Mouse (Mus musculus) kidney, embryonic 16.5 days (tissue): ENCODE results near the gene Vps72. TPM values are rescaled to one million over a fixed set of nuclear protein-coding genes. Genes with fewer than 3 reads are reported as not detected.
"Not testable (repeated sequence)": the region's sequence is repeated elsewhere in the genome, so short reads cannot be mapped to it uniquely, and the experiment has no call there.

Source experiments
- ATAC-seq: fragments of 200-750 bp; cut with Nextera tagmentation; 2 replicates; pipeline ENCODE4 v1.8.0; 2017; ENCODE audit warnings: moderate TSS enrichment; ENCODE audit not compliant: low FRiP score, low TSS enrichment
- H3K27ac ChIP-seq: fragments of 300-500 bp; sonication (generic); 2 replicates; pipeline ENCODE4 v1.5.1; 2014; ENCODE audit warnings: low read length
- H3K27me3 ChIP-seq: fragments of 300-500 bp; sonication (generic); 2 replicates; pipeline ENCODE4 v1.6.1; 2014; ENCODE audit warnings: low read length, control low read depth, mixed read lengths; ENCODE audit not compliant: insufficient read depth
- H3K36me3 ChIP-seq: fragments of 300-500 bp; sonication (generic); 2 replicates; pipeline ENCODE4 v1.6.1; 2014; ENCODE audit warnings: low read length, control low read depth, mixed read lengths; ENCODE audit not compliant: insufficient read depth
- H3K4me1 ChIP-seq: fragments of 300-500 bp; sonication (generic); 2 replicates; pipeline ENCODE4 v1.6.1; 2014; ENCODE audit warnings: low read length, control low read depth, mixed read lengths; ENCODE audit not compliant: insufficient read depth
- H3K4me2 ChIP-seq: fragments of 300-500 bp; sonication (generic); replicated peaks from 2 replicates; pipeline ENCODE4 v1.6.1; 2014; ENCODE audit warnings: low read depth, low read length
- H3K4me3 ChIP-seq: fragments of 300-500 bp; sonication (generic); 2 replicates; pipeline ENCODE4 v1.5.1; 2014; ENCODE audit warnings: mild to moderate bottlenecking, low read length
- H3K9ac ChIP-seq: fragments of 300-500 bp; sonication (generic); replicated peaks from 2 replicates; pipeline ENCODE4 v1.6.1; 2014; ENCODE audit warnings: low read length
- H3K9me3 ChIP-seq: fragments of 300-500 bp; sonication (generic); 2 replicates; pipeline ENCODE4 v1.6.1; 2016; ENCODE audit warnings: low read length, control low read depth
- WGBS: fragments of 180-500 bp; shearing (Covaris S2); extraction: QIAGEN DNeasy Blood & Tissue Kit; methylation state at CpG from one replicate; pipeline ENCODE4 v1.1.7; 2014; 5-methylcytosine and 5-hydroxymethylcytosine counted together
- polyA plus RNA-seq: library from polyadenylated mRNA; unstranded; fragments of >200 nt; fragmentation: Nextera tagmentation; extraction: Ambion mirVana; gene quantifications from 2 replicates; pipeline ENCODE4 v1.2.1, GENCODE M21; 2015

The Vps72 gene
- polyA plus RNA-seq, 1 experiment from 2014 or later: 184 TPM

DNA sequence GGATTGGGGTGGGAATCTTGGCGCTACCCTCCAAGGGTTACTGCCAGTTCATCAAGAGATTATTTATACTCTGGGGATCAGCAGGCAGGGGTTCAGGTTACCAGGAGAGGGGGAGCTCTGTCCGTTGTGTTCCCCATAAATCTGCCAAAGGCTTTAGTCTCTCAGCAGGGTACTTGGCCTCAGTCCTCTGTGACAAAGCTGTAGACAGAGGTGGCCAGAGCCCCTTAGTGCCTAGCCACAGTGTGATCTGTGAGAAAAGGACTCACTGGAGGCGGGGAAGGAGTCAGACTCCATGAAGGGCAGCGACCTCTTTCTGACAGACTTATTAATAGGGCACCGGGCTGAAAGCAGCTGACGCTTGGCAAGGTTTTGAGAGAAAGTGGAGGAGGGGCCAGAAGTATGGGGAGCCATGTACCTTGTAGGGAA is 18.4 kb downstream of the Vps72 start:
- no peak overlapping the region for H3K4me2 ChIP-seq
- no peaks in the 10 kb centered on the region for H3K9me3 ChIP-seq
- peak overlapping the region; percentile 17; the same call in 1 of the 2 replicates for H3K9ac ChIP-seq
- H3K27me3 ChIP-seq: no peaks in the 10 kb centered on the region
- H3K4me3 ChIP-seq: no peak overlapping the region
- peak overlapping the region; percentile 5 for H3K27ac ChIP-seq
- H3K4me1 ChIP-seq: peaks cover 22% of the 10 kb centered on the region
- ATAC-seq: 0 out of 2 replicates have a peak, but pooled peaks have one; percentile 36
- WGBS: 10% methylated on average over 6 of the region's 6 CpGs
- H3K36me3 ChIP-seq: no peaks in the 10 kb centered on the region; the same call in 1 of the 2 replicates

DNA sequence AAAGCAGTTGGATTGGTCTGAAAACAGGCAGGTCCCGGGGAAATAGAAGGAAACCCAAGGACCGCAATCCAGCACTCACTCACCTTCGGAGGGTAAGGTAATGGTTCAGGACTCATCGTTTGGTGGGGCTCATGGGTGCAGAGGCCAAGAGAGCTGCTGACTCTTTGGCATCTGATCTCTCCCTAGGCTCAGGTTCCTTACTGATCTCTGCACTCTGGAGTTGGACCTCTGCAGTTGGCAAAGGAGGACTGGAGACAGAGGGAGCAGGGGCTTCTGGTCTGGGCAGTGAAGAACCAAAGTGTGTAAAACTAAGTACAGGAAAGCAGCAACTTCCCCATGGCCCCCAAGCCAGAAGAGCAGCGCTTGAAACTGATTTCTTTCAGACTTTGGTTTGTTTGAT is 19.3 kb downstream of the Vps72 start:
- Histone ChIP-seq H3K27me3 (no peaks in the 10 kb centered on the region), H3K4me3 (no peak overlapping the region), H3K4me2 (no peak overlapping the region), H3K27ac (peak overlapping the region; percentile 35), H3K9me3 (no peaks in the 10 kb centered on the region), H3K9ac (no peak overlapping the region), H3K4me1 (peaks cover 13% of the 10 kb centered on the region), H3K36me3 (no peaks in the 10 kb centered on the region; the same call in 1 of the 2 replicates)
- no peak for ATAC-seq
- WGBS: 60% methylated on average over 5 of the region's 5 CpGs

DNA sequence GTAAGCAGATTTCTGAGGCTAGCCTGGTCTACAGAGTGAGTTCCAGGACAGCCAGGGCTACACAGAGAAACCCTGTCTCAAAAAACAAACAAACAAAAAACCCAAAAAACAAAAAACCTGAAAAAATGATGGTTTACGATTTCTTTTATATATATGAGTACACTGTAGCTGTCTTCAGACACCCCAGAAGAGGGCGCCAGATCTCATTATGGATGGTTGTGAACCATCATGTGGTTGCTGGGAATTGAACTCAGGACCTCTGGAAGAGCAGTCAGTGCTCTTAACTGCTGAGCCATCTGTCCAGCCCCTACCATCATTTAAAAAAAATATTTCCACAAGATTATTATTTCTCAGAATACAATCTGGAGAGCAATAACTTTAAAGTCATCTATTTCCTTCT is 21.6 kb downstream of the Vps72 start:
- H3K4me1 ChIP-seq: peaks cover 17% of the 10 kb centered on the region
- ATAC-seq, H3K27me3 ChIP-seq, H3K9ac ChIP-seq, H3K9me3 ChIP-seq, H3K4me3 ChIP-seq, H3K4me2 ChIP-seq, H3K36me3 ChIP-seq, H3K27ac ChIP-seq: not testable (repeated sequence)
- 92% methylated on average over 2 of the region's 2 CpGs for WGBS

DNA sequence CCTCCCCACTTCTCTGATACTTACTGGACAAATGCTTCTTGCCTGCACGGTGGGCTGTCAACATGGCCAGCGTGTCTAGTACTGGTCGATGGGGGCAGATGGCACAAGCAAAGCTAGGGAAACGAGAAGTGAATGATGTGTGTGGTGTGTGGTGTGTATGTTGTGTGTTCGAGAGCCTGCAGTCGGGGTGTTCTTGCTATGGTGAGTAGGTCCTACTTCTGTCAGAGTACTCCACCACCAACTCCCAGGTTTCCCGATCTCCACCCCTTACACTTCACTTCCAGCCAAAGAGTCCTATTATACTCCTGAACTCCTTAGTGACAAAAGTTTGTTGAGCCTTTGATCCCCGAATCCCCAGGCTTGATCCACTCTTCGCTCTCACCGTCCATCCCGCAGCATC is 22.4 kb downstream of the Vps72 start:
- no peak; the same call in 1 of the 2 replicates for ATAC-seq
- Histone ChIP-seq H3K36me3 (no peaks in the 10 kb centered on the region; the same call in 1 of the 2 replicates), H3K4me1 (peaks cover 17% of the 10 kb centered on the region), H3K4me3 (peak overlapping the region; percentile 70), H3K27me3 (no peaks in the 10 kb centered on the region), H3K9ac (peak overlapping the region; percentile 77), H3K9me3 (no peaks in the 10 kb centered on the region), H3K27ac (no peak overlapping the region; the same call in 1 of the 2 replicates), H3K4me2 (peak overlapping the region; percentile 69)
- WGBS: 53% methylated on average over 11 of the region's 11 CpGs

DNA sequence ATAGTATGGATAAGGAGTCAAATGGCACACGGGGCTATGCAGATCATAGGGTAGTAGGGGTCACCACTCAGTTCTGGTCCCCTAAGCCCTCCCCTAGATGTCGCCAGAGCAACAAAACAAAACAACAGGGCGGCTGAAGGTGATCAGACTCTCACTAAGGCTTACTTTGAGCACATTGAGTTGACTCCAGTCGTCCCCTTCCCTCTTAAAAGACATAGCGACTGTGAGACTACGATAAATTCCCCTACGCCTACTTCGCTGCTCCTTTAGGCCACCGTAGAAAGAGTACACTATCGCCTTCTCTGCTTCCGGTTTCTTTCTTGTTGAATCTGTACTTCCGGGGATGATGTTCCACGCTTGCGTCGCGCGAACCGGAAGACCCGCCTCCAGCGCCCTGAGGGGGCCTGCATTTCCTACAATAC is 22.9 kb downstream of the Vps72 start, which contains the start of the genes Scnm1 and Lysmd1:
Gene Scnm1 (minus strand): TSS at position 332 of the 422 bp plus-strand sequence.
Gene Lysmd1 (plus strand): TSS at position 409 of the 422 bp plus-strand sequence.
- H3K4me3 ChIP-seq: peak within 1 kb of the TSS; percentile 70
- peak within 1 kb of the TSS; percentile 69 for H3K4me2 ChIP-seq
- H3K9ac ChIP-seq: peak within 1 kb of the TSS; percentile 77
- H3K4me1 ChIP-seq: peaks cover 16% of the 10 kb centered on the region
- WGBS: 0% methylated on average over 20 of the region's 20 CpGs
- peak within 1 kb of the TSS; percentile 81 for H3K27ac ChIP-seq
- no peaks in the 10 kb centered on the region; the same call in 1 of the 2 replicates for H3K36me3 ChIP-seq
- no peaks in the 10 kb centered on the region for H3K27me3 ChIP-seq
- peak; percentile 91 for ATAC-seq
- no peaks in the 10 kb centered on the region for H3K9me3 ChIP-seq

DNA sequence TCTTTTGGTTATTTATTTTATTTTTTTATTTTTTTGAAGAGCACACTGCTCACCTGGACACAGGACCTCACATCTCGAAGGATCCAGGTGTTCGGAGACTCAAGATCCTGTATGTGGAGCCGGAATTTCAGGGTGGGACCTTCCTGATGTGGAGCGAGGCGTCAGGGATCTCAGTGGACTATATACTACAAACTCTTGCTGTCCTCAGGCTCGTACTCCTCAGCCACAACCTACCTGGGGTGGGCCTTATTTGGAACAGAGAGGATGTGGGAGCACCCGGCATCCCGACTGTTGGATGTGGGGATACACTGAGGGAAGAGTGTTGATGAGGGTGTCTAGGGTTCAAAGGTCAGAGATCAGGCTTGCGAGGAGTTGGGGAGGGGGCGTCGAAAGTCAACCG is 23.3 kb downstream of the Vps72 start:
- not testable (repeated sequence) for H3K9me3 ChIP-seq, H3K36me3 ChIP-seq, H3K4me2 ChIP-seq, H3K27ac ChIP-seq, H3K27me3 ChIP-seq, H3K9ac ChIP-seq
- WGBS: no CpG with 5 or more reads among the region's 12 CpGs
- peaks cover 13% of the 10 kb centered on the region for H3K4me1 ChIP-seq
- H3K4me3 ChIP-seq: peak overlapping the region; percentile 70
- ATAC-seq: peak; percentile 60

DNA sequence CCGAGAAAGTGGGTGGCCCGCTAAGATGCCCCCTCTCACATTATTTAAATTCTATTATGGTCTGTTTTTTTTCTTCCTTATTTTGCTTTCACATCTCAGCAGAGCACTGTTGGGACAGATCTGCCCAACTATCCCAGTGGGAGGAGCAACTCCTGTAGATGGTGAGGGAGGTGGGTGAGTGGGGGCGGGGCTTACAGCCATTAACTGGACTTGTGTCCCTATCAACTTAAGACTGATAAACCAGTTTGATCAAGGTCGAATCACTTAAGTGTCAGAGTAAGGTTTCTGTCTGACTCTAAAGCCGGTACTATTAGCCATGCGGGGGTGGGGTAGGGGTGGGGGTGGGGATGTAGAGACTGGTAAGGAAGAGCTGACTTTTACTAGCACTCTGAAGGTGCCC is 24.2 kb downstream of the Vps72 start:
- Histone ChIP-seq H3K27me3 (no peaks in the 10 kb centered on the region), H3K4me1 (peaks cover 5% of the 10 kb centered on the region), H3K4me3 (peak overlapping the region; percentile 41), H3K9me3 (no peaks in the 10 kb centered on the region), H3K4me2 (peak overlapping the region; percentile 57), H3K27ac (no peak overlapping the region), H3K9ac (peak overlapping the region; percentile 55; the same call in 1 of the 2 replicates), H3K36me3 (peaks cover 5% of the 10 kb centered on the region; the same call in 1 of the 2 replicates)
- WGBS: 21% methylated on average over 6 of the region's 6 CpGs
- ATAC-seq: 0 out of 2 replicates have a peak, but pooled peaks have one; percentile 24

DNA sequence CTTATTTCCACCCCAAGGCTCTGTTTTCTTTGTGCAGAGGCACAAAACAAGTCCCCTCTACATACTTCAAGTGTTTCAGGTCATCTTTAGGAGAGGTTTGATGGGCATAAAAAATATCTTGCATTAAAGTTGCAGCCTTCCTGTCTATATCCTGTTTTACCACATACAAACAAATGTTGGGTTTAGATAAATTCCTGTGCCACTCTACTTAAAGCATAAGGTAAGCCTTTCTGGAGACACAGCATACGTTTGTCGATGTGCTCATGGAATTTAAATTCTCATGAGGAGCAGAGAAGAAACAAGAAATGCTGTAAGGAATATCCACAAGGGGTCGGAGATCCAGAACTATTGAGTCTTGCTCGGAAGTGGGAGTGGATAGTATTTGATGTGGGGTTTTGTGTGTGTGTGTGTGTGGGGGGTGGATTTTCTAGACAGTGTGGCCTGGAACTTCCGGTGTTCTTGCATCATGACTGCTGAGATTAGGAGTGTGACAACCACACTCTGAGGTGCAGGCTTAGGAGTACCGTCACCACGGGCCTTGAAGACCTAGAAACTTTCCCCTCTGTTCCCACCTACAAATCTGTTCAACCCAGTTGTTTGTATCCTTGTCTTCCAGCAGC is 24.7 kb downstream of the Vps72 start:
- peak overlapping the region; percentile 41 for H3K4me3 ChIP-seq
- peak overlapping the region; percentile 57 for H3K4me2 ChIP-seq
- no peak for ATAC-seq
- H3K27me3 ChIP-seq: no peaks in the 10 kb centered on the region
- no peaks in the 10 kb centered on the region for H3K9me3 ChIP-seq
- H3K27ac ChIP-seq: no peak overlapping the region
- no peak overlapping the region for H3K9ac ChIP-seq
- H3K4me1 ChIP-seq: peaks cover 4% of the 10 kb centered on the region; the same call in 1 of the 2 replicates
- 84% methylated on average over 7 of the region's 7 CpGs for WGBS
- peaks cover 11% of the 10 kb centered on the region; the same call in 1 of the 2 replicates for H3K36me3 ChIP-seq

DNA sequence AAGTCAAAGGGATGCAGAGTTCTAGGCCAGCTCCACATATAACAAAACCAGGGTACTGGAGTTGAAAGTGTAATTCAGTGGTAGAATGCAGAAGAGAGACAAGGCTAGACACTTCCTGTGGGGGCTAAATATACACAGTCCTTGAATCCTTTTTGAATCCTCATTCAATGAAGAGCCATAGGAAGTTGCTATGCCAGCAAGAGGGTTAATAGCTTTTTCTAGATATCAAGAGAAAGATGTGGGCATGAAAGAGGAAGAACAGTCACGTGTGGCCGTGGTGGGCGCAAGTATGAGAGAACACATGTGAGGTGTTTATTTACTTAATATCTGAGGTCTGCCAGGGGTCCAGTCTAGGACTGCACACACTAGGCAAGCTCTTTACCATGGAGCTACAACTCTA is 25.5 kb downstream of the Vps72 start:
- Histone ChIP-seq H3K36me3 (peaks cover 11% of the 10 kb centered on the region; the same call in 1 of the 2 replicates), H3K4me2 (no peak overlapping the region), H3K4me1 (peaks cover 4% of the 10 kb centered on the region; the same call in 1 of the 2 replicates), H3K27me3 (no peaks in the 10 kb centered on the region), H3K27ac (no peak overlapping the region), H3K4me3 (no peak overlapping the region), H3K9ac (no peak overlapping the region), H3K9me3 (no peaks in the 10 kb centered on the region)
- 95% methylated on average over 3 of the region's 3 CpGs for WGBS
- no peak for ATAC-seq
